Mouse (Mus musculus): ENCODE results near the gene Tmem260. TPM values are rescaled to one million over a fixed set of nuclear protein-coding genes. Genes with fewer than 3 reads are reported as not detected.

Tmem260 gene
- polyA plus RNA-seq, 1 experiment from 2014 or later: 13.3 TPM

DNA sequence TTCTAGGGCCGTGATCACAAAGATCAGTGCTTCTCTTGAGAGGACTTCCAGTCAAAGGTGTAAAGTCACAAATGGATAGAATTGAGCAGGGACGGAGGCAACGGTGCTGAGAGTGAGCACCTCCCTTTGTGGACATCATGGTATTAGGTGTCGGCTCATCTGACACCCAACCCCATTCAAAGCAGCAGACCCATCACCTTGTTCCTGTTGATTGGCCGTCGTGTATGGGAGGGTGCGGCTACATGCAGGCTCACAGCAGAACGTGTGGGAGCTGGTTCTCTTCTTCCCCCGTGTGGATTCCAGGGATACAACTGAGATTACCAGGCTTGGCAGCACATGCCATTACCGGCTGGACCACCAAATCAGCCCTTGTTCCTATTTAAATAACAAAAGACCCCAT, 84.7 kb downstream of the Tmem260 start:
- TF ChIP-seq CTCF (IDR thresholded peaks at IDR 0.05; ENCODE audit: low read depth): no peak
- H3K4me1 ChIP-seq (replicated peaks; ENCODE audit: insufficient read depth, low read length): no peaks in the 10 kb centered on the region
- no peaks in the 10 kb centered on the region for H3K9me3 ChIP-seq (replicated peaks; ENCODE audit: low read length)
- no peaks in the 10 kb centered on the region for H3K36me3 ChIP-seq (ENCODE audit: insufficient read depth, low read length)
- DNase-seq (ENCODE audit: low spot score) (peak; percentile 76), ATAC-seq (replicated peaks; ENCODE audit: low FRiP score, low read depth) (peak; percentile 82)
- H3K27ac ChIP-seq: no peak overlapping the region
- no peak overlapping the region for H3K4me2 ChIP-seq (ENCODE audit: low read length)
- no peak overlapping the region for H3K9ac ChIP-seq (ENCODE audit: low read depth, low read length)
- no peak overlapping the region for H3K4me3 ChIP-seq (replicated peaks; ENCODE audit: low read depth, low read length)
- H3K27me3 ChIP-seq (ENCODE audit: insufficient read depth, low read length): no peaks in the 10 kb centered on the region
- WGBS: 18% methylated on average over 10 of the region's 10 CpGs

DNA sequence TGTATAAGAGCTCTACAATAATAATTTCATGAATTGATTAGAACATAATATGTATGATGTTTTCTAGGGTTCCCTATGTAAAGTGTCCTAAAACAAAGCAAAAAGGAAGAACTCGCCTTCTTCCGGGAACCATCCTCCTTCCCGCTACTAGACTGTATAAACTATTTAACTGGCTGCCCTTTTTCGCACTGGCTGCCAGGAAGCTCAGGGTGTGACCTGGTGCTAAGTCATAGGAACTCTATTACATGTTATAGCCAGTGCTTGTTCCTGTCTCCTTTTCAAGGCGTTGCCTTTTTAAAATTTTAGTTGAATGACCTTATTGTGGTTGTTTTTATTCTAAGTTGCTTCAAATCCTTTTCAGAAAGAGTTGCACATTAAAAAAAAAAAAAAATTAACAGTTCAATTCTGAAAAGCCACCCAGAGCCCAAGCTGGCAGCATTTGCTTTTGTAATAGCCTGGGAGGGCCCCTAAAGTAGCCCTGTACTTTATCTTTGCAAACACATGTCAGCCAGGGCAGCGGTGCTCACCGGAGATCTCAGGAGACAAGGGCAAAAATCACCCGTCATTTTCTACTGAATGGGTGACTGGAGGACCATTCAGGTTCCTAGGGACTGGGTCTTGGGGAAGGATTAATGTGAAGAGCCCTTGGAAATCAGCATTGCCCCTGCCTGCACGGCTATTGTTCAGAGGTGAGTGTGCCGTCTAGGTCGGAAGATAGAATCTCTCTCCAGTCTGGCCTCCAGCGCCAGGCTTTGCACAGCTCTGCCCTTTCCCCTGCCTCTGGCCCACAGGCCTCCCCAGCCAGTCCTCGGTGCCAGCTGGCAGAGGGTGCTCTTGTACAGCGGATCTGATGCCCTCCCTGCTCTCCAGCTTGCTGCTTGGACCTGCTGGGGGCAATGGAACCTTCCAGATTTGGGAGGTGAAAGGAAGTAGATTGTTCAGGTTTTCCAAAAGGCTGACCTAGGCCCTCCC, 92.2 kb downstream of the Tmem260 start:
- H3K27ac ChIP-seq: no peak overlapping the region
- no peaks in the 10 kb centered on the region for H3K27me3 ChIP-seq (ENCODE audit: insufficient read depth, low read length)
- 72% methylated on average over 14 of the region's 14 CpGs for WGBS
- no peaks in the 10 kb centered on the region for H3K9me3 ChIP-seq (replicated peaks; ENCODE audit: low read length)
- ATAC-seq (replicated peaks; ENCODE audit: low FRiP score, low read depth): no peak
- H3K4me1 ChIP-seq (replicated peaks; ENCODE audit: insufficient read depth, low read length): no peaks in the 10 kb centered on the region
- H3K4me3 ChIP-seq (replicated peaks; ENCODE audit: low read depth, low read length): no peak overlapping the region
- H3K36me3 ChIP-seq (ENCODE audit: insufficient read depth, low read length): no peaks in the 10 kb centered on the region
- no peak overlapping the region for H3K4me2 ChIP-seq (ENCODE audit: low read length)
- H3K9ac ChIP-seq (ENCODE audit: low read depth, low read length): 0 out of 2 replicates have a peak overlapping the region, but pooled peaks have one; percentile 8
- peak; percentile 41; the same call in 1 of the 2 replicates for TF ChIP-seq CTCF (IDR thresholded peaks at IDR 0.05; ENCODE audit: low read depth)
- no peak for DNase-seq (ENCODE audit: low spot score)

DNA sequence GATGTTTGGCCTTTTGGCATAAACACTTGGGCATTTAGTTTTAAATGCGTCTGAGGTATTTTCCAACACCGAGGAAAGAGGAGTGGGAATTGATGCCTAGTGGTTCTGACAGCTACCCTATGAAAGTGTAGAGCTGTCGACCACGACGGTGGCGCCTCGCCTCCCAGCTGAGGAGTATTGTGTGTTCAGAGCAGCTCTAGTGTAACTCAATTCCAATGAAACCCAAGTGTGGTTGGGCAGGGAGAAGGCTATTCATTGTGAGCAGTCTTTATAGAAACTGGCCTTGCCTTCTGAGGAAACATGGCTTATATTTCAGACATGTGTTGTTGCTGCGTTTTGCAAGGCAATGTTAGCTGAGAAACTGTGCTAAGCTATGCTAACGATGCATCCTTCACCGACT, 99.2 kb downstream of the Tmem260 start:
- no peaks in the 10 kb centered on the region for H3K4me1 ChIP-seq (replicated peaks; ENCODE audit: insufficient read depth, low read length)
- no peaks in the 10 kb centered on the region for H3K36me3 ChIP-seq (ENCODE audit: insufficient read depth, low read length)
- no peaks in the 10 kb centered on the region for H3K9me3 ChIP-seq (replicated peaks; ENCODE audit: low read length)
- no peak overlapping the region for H3K27ac ChIP-seq
- H3K9ac ChIP-seq (ENCODE audit: low read depth, low read length): no peak overlapping the region
- no peak overlapping the region for H3K4me2 ChIP-seq (ENCODE audit: low read length)
- H3K27me3 ChIP-seq (ENCODE audit: insufficient read depth, low read length): no peaks in the 10 kb centered on the region
- no peak for TF ChIP-seq CTCF (IDR thresholded peaks at IDR 0.05; ENCODE audit: low read depth)
- DNase-seq (ENCODE audit: low spot score): peak; percentile 14
- ATAC-seq (replicated peaks; ENCODE audit: low FRiP score, low read depth): no peak
- WGBS: 53% methylated on average over 10 of the region's 10 CpGs
- no peak overlapping the region for H3K4me3 ChIP-seq (replicated peaks; ENCODE audit: low read depth, low read length)

DNA sequence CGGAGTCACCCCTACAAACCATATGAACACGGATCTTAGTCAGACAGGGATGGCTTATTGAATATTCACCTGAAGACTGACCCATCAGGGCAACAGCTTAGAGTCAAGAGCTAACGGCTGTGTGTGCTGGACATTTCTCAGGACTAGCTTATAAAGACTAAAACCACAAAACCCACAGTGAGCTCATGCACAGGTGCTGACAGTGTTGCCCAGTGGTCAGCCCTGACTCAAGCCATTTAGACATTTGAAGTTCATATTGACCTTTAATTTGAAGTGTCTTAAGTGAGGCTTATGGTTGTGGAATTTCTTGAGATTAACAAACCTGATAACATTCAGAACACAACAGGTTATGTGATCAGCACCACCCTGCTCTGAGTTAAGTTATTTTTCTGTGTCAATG, 100.1 kb downstream of the Tmem260 start:
- 94% methylated on average over 3 of the region's 3 CpGs for WGBS
- no peak for TF ChIP-seq CTCF (IDR thresholded peaks at IDR 0.05; ENCODE audit: low read depth)
- no peak for DNase-seq (ENCODE audit: low spot score)

DNA sequence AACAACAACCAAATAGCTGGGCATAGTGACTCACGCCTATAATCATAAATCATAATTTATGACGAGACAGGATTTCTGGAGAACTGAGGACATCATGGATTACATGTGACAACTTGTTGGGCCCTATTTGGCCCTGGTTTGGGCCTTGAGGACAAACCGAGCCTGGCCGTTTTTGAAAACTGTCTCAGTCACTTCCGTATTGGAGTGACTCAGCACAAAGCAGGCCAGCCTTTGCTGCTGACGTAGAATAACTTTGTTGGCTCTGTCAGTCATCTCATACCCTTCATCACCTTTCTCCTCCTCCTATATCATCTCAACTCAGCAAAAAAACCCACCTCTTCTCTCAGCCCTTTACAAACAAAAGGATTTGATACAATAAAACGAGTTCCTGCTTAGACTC, 103.8 kb downstream of the Tmem260 start:
- no peak overlapping the region for H3K27ac ChIP-seq
- DNase-seq (ENCODE audit: low spot score) (no peak), ATAC-seq (replicated peaks; ENCODE audit: low FRiP score, low read depth) (no peak)
- no peaks in the 10 kb centered on the region for H3K36me3 ChIP-seq (ENCODE audit: insufficient read depth, low read length)
- H3K4me2 ChIP-seq (ENCODE audit: low read length): no peak overlapping the region
- no peak overlapping the region for H3K4me3 ChIP-seq (replicated peaks; ENCODE audit: low read depth, low read length)
- no peak overlapping the region for H3K9ac ChIP-seq (ENCODE audit: low read depth, low read length)
- WGBS: 80% methylated on average over 7 of the region's 7 CpGs
- no peaks in the 10 kb centered on the region for H3K4me1 ChIP-seq (replicated peaks; ENCODE audit: insufficient read depth, low read length)
- H3K27me3 ChIP-seq (ENCODE audit: insufficient read depth, low read length): no peaks in the 10 kb centered on the region
- no peak for TF ChIP-seq CTCF (IDR thresholded peaks at IDR 0.05; ENCODE audit: low read depth)
- H3K9me3 ChIP-seq (replicated peaks; ENCODE audit: low read length): no peaks in the 10 kb centered on the region

More for the DNA sequence above, 100.1 kb downstream of the Tmem260 start:
- Histone ChIP-seq H3K9ac (ENCODE audit: low read depth, low read length) (no peak overlapping the region), H3K9me3 (replicated peaks; ENCODE audit: low read length) (no peaks in the 10 kb centered on the region), H3K27ac (no peak overlapping the region), H3K36me3 (ENCODE audit: insufficient read depth, low read length) (no peaks in the 10 kb centered on the region), H3K4me1 (replicated peaks; ENCODE audit: insufficient read depth, low read length) (no peaks in the 10 kb centered on the region), H3K27me3 (ENCODE audit: insufficient read depth, low read length) (no peaks in the 10 kb centered on the region), H3K4me3 (replicated peaks; ENCODE audit: low read depth, low read length) (no peak overlapping the region), H3K4me2 (ENCODE audit: low read length) (no peak overlapping the region)
- no peak for ATAC-seq (replicated peaks; ENCODE audit: low FRiP score, low read depth)

DNA sequence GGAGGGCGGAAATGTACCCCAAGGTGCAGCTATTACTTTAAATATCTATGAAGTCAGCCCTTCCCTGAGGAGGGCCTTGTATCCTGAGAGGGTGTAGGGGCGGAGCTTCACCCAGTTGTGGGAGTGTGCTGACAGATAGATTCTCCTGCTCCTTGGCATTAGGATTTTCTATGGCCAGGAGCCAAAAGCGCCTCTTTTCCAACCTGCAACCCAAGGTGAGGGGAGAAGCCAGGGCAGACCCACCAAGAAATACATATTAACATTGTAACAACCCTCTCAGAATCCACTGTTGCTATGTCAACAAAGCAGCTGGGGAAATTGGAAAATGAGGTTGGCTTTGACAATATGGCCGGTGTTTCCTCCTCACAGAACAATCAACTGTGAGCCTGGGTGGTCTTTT, 107.3 kb downstream of the Tmem260 start:
- no peaks in the 10 kb centered on the region for H3K9me3 ChIP-seq (replicated peaks; ENCODE audit: low read length)
- no peak for TF ChIP-seq CTCF (IDR thresholded peaks at IDR 0.05; ENCODE audit: low read depth)
- no peaks in the 10 kb centered on the region for H3K4me1 ChIP-seq (replicated peaks; ENCODE audit: insufficient read depth, low read length)
- no peak overlapping the region for H3K9ac ChIP-seq (ENCODE audit: low read depth, low read length)
- H3K4me2 ChIP-seq (ENCODE audit: low read length): no peak overlapping the region
- H3K36me3 ChIP-seq (ENCODE audit: insufficient read depth, low read length): no peaks in the 10 kb centered on the region
- no peak overlapping the region for H3K4me3 ChIP-seq (replicated peaks; ENCODE audit: low read depth, low read length)
- H3K27me3 ChIP-seq (ENCODE audit: insufficient read depth, low read length): no peaks in the 10 kb centered on the region
- H3K27ac ChIP-seq: no peak overlapping the region
- DNase-seq (ENCODE audit: low spot score): no peak
- ATAC-seq (replicated peaks; ENCODE audit: low FRiP score, low read depth): no peak
- 82% methylated on average over 4 of the region's 4 CpGs for whole genome bisulfite sequencing
